Mouse (Mus musculus) frontal cortex, adult (tissue): ENCODE results near the gene Slc46a1.

Experiments
- ATAC-seq: cut with Nextera tagmentation; 2 replicates; pipeline ENCODE4 v1.9.2; 2017; ENCODE audit warnings: mild to moderate bottlenecking, moderate library complexity, mixed read lengths; ENCODE audit not compliant: low TSS enrichment

Gene Slc46a1

GRCm38 (mm10) chr11:78465568-78466180 is at the start of gene Slc46a1:
Gene Slc46a1 (plus strand): TSS chr11:78465697.
- ATAC-seq = peak; percentile 75

GRCm38 (mm10) chr11:78416854-78417253 is 48.6 kb upstream of the Slc46a1 start:
- ATAC-seq = no peak

GRCm38 (mm10) chr11:78420263-78420889 is 45.1 kb upstream of the Slc46a1 start:
- no peak for ATAC-seq

GRCm38 (mm10) chr11:78421201-78422009 is 44.1 kb upstream of the Slc46a1 start:
- ATAC-seq = no peak

GRCm38 (mm10) chr11:78422055-78422819 is 43.3 kb upstream of the Slc46a1 start, which contains the start of gene Slc13a2:
Gene Slc13a2 (minus strand): TSS chr11:78422217.
- no peak for ATAC-seq

GRCm38 (mm10) chr11:78424352-78424751 is 41.1 kb upstream of the Slc46a1 start:
- ATAC-seq = no peak

GRCm38 (mm10) chr11:78425572-78425971 is 39.9 kb upstream of the Slc46a1 start:
- no peak for ATAC-seq

GRCm38 (mm10) chr11:78427655-78428054 is 37.8 kb upstream of the Slc46a1 start:
- ATAC-seq = no peak

GRCm38 (mm10) chr11:78428309-78428708 is 37.2 kb upstream of the Slc46a1 start:
- no peak for ATAC-seq

- no peak for ATAC-seq
These were observed 35.2 kb upstream of the Slc46a1 start for GRCm38 (mm10) chr11:78430195-78430878.

- no peak for ATAC-seq
These were observed 34.3 kb upstream of the Slc46a1 start for GRCm38 (mm10) chr11:78431176-78431575.

GRCm38 (mm10) chr11:78434052-78434451 is 31.4 kb upstream of the Slc46a1 start:
- ATAC-seq = no peak

GRCm38 (mm10) chr11:78435776-78436349 is 29.6 kb upstream of the Slc46a1 start:
- no peak for ATAC-seq

GRCm38 (mm10) chr11:78437182-78437581 is 28.3 kb upstream of the Slc46a1 start:
- ATAC-seq = no peak

- ATAC-seq = no peak
These were observed 27.0 kb upstream of the Slc46a1 start for GRCm38 (mm10) chr11:78438399-78438930.

GRCm38 (mm10) chr11:78443115-78443514 is 22.4 kb upstream of the Slc46a1 start:
- no peak for ATAC-seq

GRCm38 (mm10) chr11:78447168-78447567 is 18.3 kb upstream of the Slc46a1 start:
- ATAC-seq = no peak

GRCm38 (mm10) chr11:78448242-78448641 is 17.3 kb upstream of the Slc46a1 start:
- no peak for ATAC-seq

- no peak for ATAC-seq
These were observed 15.2 kb upstream of the Slc46a1 start for GRCm38 (mm10) chr11:78450337-78450736.

GRCm38 (mm10) chr11:78453675-78454074 is 11.8 kb upstream of the Slc46a1 start:
- no peak for ATAC-seq

GRCm38 (mm10) chr11:78454276-78454675 is 11.2 kb upstream of the Slc46a1 start:
- no peak for ATAC-seq
